Mouse (Mus musculus) ovary, postnatal 14 days (tissue): Measurements from ENCODE around the gene Slco4a1.

Source experiments
- DNase-seq: peaks from one replicate; pipeline ENCODE4 v3.0.0; 2022; ENCODE audit warnings: low spot score

The Slco4a1 gene

GRCm38 (mm10) chr2:180508455-180509115, 52.5 kb downstream of the Slco4a1 start:
- no peak for DNase-seq

DNA sequence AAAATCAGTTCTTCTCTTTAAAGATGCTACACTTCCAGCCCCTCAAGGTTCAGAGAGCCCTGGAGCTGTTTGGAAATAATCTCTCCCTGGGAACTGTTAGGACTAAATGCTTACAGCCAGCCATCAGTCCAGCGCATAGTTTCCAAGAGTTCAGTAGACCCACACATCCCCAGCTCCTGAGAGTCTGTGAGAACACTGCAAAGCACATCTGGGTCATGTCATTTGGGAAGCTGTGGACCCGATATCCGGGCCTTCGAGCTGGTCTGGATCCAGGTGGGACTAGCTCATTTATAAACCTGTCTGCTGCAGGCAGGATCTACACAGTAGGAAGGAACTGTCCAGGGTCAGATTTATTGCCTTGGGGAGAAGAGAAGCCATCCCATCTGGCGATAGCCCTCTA, 54.8 kb downstream of the Slco4a1 start:
- no peak for DNase-seq

- no peak for DNase-seq
Measured at GRCm38 (mm10) chr2:180511875-180512661, 56.0 kb downstream of the Slco4a1 start.

- no peak for DNase-seq
Measured at GRCm38 (mm10) chr2:180513019-180513418, 57.0 kb downstream of the Slco4a1 start.

DNA sequence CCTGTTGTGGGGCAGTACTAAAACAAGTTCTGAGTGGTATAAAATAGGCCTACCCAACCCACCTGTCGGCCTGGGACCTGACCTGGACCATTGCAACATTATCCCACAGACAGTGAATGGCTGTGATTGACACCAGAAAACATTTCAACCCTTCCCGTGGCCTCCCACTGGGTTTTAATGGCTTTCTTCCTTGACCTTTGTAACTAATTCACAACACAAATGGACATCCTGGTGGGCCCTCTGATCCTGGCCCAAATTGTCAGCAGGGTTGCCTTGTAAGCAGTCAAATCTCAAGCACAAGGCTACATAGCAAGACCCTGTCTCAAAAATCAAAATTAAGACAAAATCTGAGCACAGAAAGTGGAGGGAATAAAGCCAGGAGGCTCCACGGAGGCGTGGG, 57.8 kb downstream of the Slco4a1 start:
- no peak for DNase-seq

GRCm38 (mm10) chr2:180521437-180522221, 65.6 kb downstream of the Slco4a1 start:
- no peak for DNase-seq

DNA sequence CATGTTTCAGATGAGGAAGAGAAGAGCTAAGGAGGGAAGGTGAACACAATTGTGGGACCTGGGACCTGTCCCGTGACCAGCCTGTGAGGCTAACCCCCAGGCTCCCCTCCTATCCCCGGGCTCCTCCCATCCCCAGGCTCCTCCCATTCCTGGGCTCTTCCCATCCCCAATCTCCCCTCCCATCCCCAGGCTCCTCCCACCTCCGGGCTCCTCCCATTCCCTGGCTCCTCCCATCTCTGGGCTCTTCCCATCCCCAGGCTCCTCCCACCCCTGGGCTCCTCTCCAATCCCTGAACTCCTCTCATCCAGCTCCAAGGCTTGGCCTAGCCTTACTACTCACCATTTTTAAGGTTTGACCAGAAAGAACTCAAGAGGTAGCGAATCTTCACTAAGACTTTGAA, 66.8 kb downstream of the Slco4a1 start:
- no peak for DNase-seq
